Mouse (Mus musculus) embryonic facial prominence, embryonic 12.5 days (tissue): ENCODE results near the gene Clybl. TPM values are rescaled to one million over a fixed set of nuclear protein-coding genes. Genes with fewer than 3 reads are reported as not detected.

Experiments
- ATAC-seq: fragments of 200-750 bp; cut with Nextera tagmentation; 2 replicates; pipeline ENCODE4 v1.8.0; 2017; ENCODE audit not compliant: insufficient number of reproducible peaks, insufficient read depth, low FRiP score, low TSS enrichment
- H3K27ac ChIP-seq: fragments of 300-500 bp; sonication (generic); 2 replicates; pipeline ENCODE4 v1.5.1; 2016; ENCODE audit warnings: mild to moderate bottlenecking
- H3K27me3 ChIP-seq: fragments of 300-500 bp; sonication (generic); 2 replicates; pipeline ENCODE4 v1.6.1; 2016; ENCODE audit warnings: mild to moderate bottlenecking, moderate library complexity
- H3K36me3 ChIP-seq: fragments of 300-500 bp; sonication (generic); 2 replicates; pipeline ENCODE4 v1.6.1; 2016; ENCODE audit warnings: mild to moderate bottlenecking
- H3K4me1 ChIP-seq: fragments of 300-500 bp; sonication (generic); 2 replicates; pipeline ENCODE4 v1.6.1; 2016
- H3K4me2 ChIP-seq: fragments of 300-500 bp; sonication (generic); replicated peaks from 2 replicates; pipeline ENCODE4 v1.6.1; 2016; ENCODE audit warnings: mild to moderate bottlenecking, moderate library complexity
- H3K4me3 ChIP-seq: fragments of 300-500 bp; sonication (generic); 2 replicates; pipeline ENCODE4 v1.5.1; 2016; ENCODE audit warnings: mild to moderate bottlenecking
- H3K9ac ChIP-seq: fragments of 300-500 bp; sonication (generic); 2 replicates; pipeline ENCODE4 v1.6.1; 2016; ENCODE audit warnings: mild to moderate bottlenecking, moderate library complexity
- H3K9me3 ChIP-seq: fragments of 300-500 bp; sonication (generic); 2 replicates; pipeline ENCODE4 v1.6.1; 2016; ENCODE audit warnings: mild to moderate bottlenecking, moderate library complexity
- WGBS: fragments of 180-500 bp; shearing (Covaris S2); methylation state at CpG from one replicate; pipeline ENCODE4 v1.1.7; 2016; 5-methylcytosine and 5-hydroxymethylcytosine counted together
- polyA plus RNA-seq: library from polyadenylated mRNA; unstranded; fragments of >200 nt; fragmentation: Nextera tagmentation; extraction: Ambion mirVana; gene quantifications from 2 replicates; pipeline ENCODE4 v1.2.1, GENCODE M21; 2016

Gene Clybl
- polyA plus RNA-seq, 1 experiment from 2014 or later: 23.1 TPM

GRCm38 (mm10) chr14:122280309-122281071 is 99.0 kb downstream of the Clybl start:
- H3K27ac ChIP-seq: no peak overlapping the region
- 0 out of 2 replicates have a peak overlapping the region, but pooled peaks have one; percentile 14 for H3K4me2 ChIP-seq
- no peaks in the 10 kb centered on the region for H3K36me3 ChIP-seq
- no peaks in the 10 kb centered on the region for H3K9me3 ChIP-seq
- no peaks in the 10 kb centered on the region for H3K4me1 ChIP-seq
- H3K4me3 ChIP-seq: no peak overlapping the region
- WGBS: 19% methylated on average over 21 of the region's 21 CpGs
- ATAC-seq: no peak
- H3K9ac ChIP-seq: no peak overlapping the region
- H3K27me3 ChIP-seq: peaks cover 37% of the 10 kb centered on the region

- H3K36me3 ChIP-seq: no peaks in the 10 kb centered on the region
- H3K27ac ChIP-seq: no peak overlapping the region
- no peaks in the 10 kb centered on the region for H3K4me1 ChIP-seq
- no peaks in the 10 kb centered on the region for H3K9me3 ChIP-seq
- H3K27me3 ChIP-seq: peaks cover 37% of the 10 kb centered on the region
- H3K4me2 ChIP-seq: 0 out of 2 replicates have a peak overlapping the region, but pooled peaks have one; percentile 14
- H3K9ac ChIP-seq: no peak overlapping the region
- WGBS: 34% methylated on average over 9 of the region's 9 CpGs
- no peak for ATAC-seq
- no peak overlapping the region for H3K4me3 ChIP-seq
These were observed 99.6 kb downstream of the Clybl start for GRCm38 (mm10) chr14:122281072-122281634.

GRCm38 (mm10) chr14:122283959-122284358 is 102.5 kb downstream of the Clybl start:
- H3K4me2 ChIP-seq: no peak overlapping the region
- no peaks in the 10 kb centered on the region for H3K36me3 ChIP-seq
- no peak overlapping the region for H3K27ac ChIP-seq
- 85% methylated on average over 5 of the region's 5 CpGs for WGBS
- no peak for ATAC-seq
- H3K9ac ChIP-seq: no peak overlapping the region
- no peaks in the 10 kb centered on the region for H3K4me1 ChIP-seq
- no peak overlapping the region for H3K4me3 ChIP-seq
- peaks cover 27% of the 10 kb centered on the region for H3K27me3 ChIP-seq
- no peaks in the 10 kb centered on the region for H3K9me3 ChIP-seq

GRCm38 (mm10) chr14:122296399-122296798 is 114.9 kb downstream of the Clybl start:
- WGBS: 24% methylated on average over 4 of the region's 4 CpGs
- H3K4me2 ChIP-seq: no peak overlapping the region
- no peak overlapping the region for H3K27ac ChIP-seq
- ATAC-seq: no peak
- no peaks in the 10 kb centered on the region for H3K27me3 ChIP-seq
- H3K4me1 ChIP-seq: 0 out of 2 replicates have a peak, but pooled peaks cover 8% of the 10 kb centered on the region
- H3K4me3 ChIP-seq: no peak overlapping the region
- no peak overlapping the region for H3K9ac ChIP-seq
- no peaks in the 10 kb centered on the region for H3K9me3 ChIP-seq
- no peaks in the 10 kb centered on the region for H3K36me3 ChIP-seq

GRCm38 (mm10) chr14:122296864-122297263 is 115.4 kb downstream of the Clybl start:
- no peak overlapping the region for H3K27ac ChIP-seq
- WGBS: 10% methylated on average over 2 of the region's 2 CpGs
- no peak for ATAC-seq

GRCm38 (mm10) chr14:122297386-122298109 is 116.0 kb downstream of the Clybl start:
- ATAC-seq: no peak
- no peaks in the 10 kb centered on the region for H3K36me3 ChIP-seq
- no peak overlapping the region for H3K4me3 ChIP-seq
- H3K9me3 ChIP-seq: no peaks in the 10 kb centered on the region
- no peak overlapping the region for H3K9ac ChIP-seq
- H3K4me2 ChIP-seq: no peak overlapping the region
- H3K27me3 ChIP-seq: no peaks in the 10 kb centered on the region
- 0 out of 2 replicates have a peak, but pooled peaks cover 8% of the 10 kb centered on the region for H3K4me1 ChIP-seq
- WGBS: 30% methylated on average over 11 of the region's 11 CpGs
- no peak overlapping the region for H3K27ac ChIP-seq

More at GRCm38 (mm10) chr14:122296864-122297263, 115.4 kb downstream of the Clybl start:
- Histone ChIP-seq H3K4me2 (no peak overlapping the region), H3K4me1 (0 out of 2 replicates have a peak, but pooled peaks cover 8% of the 10 kb centered on the region), H3K36me3 (no peaks in the 10 kb centered on the region), H3K9me3 (no peaks in the 10 kb centered on the region), H3K27me3 (no peaks in the 10 kb centered on the region), H3K4me3 (no peak overlapping the region), H3K9ac (no peak overlapping the region)

- Histone ChIP-seq H3K9ac (no peak overlapping the region), H3K36me3 (no peaks in the 10 kb centered on the region), H3K9me3 (no peaks in the 10 kb centered on the region), H3K27me3 (no peaks in the 10 kb centered on the region), H3K27ac (no peak overlapping the region), H3K4me1 (0 out of 2 replicates have a peak, but pooled peaks cover 8% of the 10 kb centered on the region), H3K4me3 (no peak overlapping the region), H3K4me2 (no peak overlapping the region)
- no peak for ATAC-seq
- WGBS: 67% methylated on average over 11 of the region's 11 CpGs
These were observed 118.8 kb downstream of the Clybl start for GRCm38 (mm10) chr14:122300261-122300660.

- Histone ChIP-seq H3K4me1 (0 out of 2 replicates have a peak, but pooled peaks cover 3% of the 10 kb centered on the region), H3K4me2 (no peak overlapping the region), H3K27me3 (no peaks in the 10 kb centered on the region), H3K9ac (no peak overlapping the region), H3K27ac (no peak overlapping the region), H3K9me3 (no peaks in the 10 kb centered on the region), H3K4me3 (no peak overlapping the region), H3K36me3 (no peaks in the 10 kb centered on the region)
- 56% methylated on average over 1 of the region's 1 CpGs for WGBS
- ATAC-seq: no peak
These were observed 122.3 kb downstream of the Clybl start for GRCm38 (mm10) chr14:122303821-122304220.

GRCm38 (mm10) chr14:122305132-122305531 is 123.6 kb downstream of the Clybl start:
- Histone ChIP-seq H3K4me2 (no peak overlapping the region), H3K9ac (no peak overlapping the region), H3K36me3 (no peaks in the 10 kb centered on the region), H3K4me1 (0 out of 2 replicates have a peak, but pooled peaks cover 2% of the 10 kb centered on the region), H3K27me3 (no peaks in the 10 kb centered on the region), H3K4me3 (no peak overlapping the region), H3K9me3 (no peaks in the 10 kb centered on the region), H3K27ac (no peak overlapping the region)
- 72% methylated on average over 8 of the region's 8 CpGs for WGBS
- no peak for ATAC-seq

- H3K27me3 ChIP-seq: no peaks in the 10 kb centered on the region
These were observed 130.9 kb downstream of the Clybl start for GRCm38 (mm10) chr14:122312415-122312814.

GRCm38 (mm10) chr14:122313328-122313727 is 131.8 kb downstream of the Clybl start:
- Histone ChIP-seq H3K27ac (no peak overlapping the region), H3K4me2 (no peak overlapping the region), H3K9me3 (no peaks in the 10 kb centered on the region), H3K36me3 (no peaks in the 10 kb centered on the region), H3K4me3 (no peak overlapping the region), H3K9ac (no peak overlapping the region), H3K27me3 (no peaks in the 10 kb centered on the region), H3K4me1 (no peaks in the 10 kb centered on the region)
- WGBS: 94% methylated on average over 4 of the region's 4 CpGs
- ATAC-seq: no peak

More at GRCm38 (mm10) chr14:122312415-122312814, 130.9 kb downstream of the Clybl start:
- no peak overlapping the region for H3K4me3 ChIP-seq
- H3K4me1 ChIP-seq: no peaks in the 10 kb centered on the region
- no peak for ATAC-seq
- no peaks in the 10 kb centered on the region for H3K9me3 ChIP-seq
- H3K4me2 ChIP-seq: no peak overlapping the region
- H3K27ac ChIP-seq: no peak overlapping the region
- WGBS: 94% methylated on average over 6 of the region's 6 CpGs
- no peak overlapping the region for H3K9ac ChIP-seq
- no peaks in the 10 kb centered on the region for H3K36me3 ChIP-seq
